In the genomic region with DNA sequence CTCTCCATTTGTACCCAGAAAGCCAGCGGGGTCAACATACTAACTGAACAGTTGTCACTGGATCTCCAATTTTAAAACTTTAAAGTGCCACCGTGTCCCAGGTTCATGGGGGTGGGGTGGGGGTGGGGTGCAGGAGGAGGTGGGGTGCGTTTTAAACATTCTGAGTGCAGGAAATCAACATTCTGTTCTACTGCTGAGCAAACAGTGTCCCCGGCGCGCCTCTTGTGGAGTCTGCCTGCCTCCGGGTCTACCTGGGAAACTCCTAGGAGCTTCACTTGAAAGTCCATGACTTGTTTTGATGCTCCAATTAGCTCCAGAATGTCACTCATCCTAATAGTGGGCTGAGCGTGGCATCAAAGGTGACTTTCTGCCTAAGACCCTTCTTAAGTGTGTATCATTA, we compare ENCODE assay signal across 24 mouse cellular contexts.
DNase-seq lines count a peak whose midpoint lies in the region; ATAC-seq and TF ChIP-seq lines count a peak whose summit lies in the region.
"Had no signal": no experiment of that assay in that cellular context is flagged by ENCODE, and none has a peak within 500 bp of the region (broad histone marks: within the 10 kb centered on the region; RNA-seq: fewer than 3 reads in every experiment).

No protein-coding gene starts in this region.

- no peak for ATAC-seq in lung, embryonic 14.5 days (ENCODE audit: insufficient read depth)
- ATAC-seq in lung, postnatal 0 days = peak; percentile 56
- ATAC-seq: CD4-positive, CD25-positive, alpha-beta regulatory T cell, adult 4 months; forebrain, embryonic 15.5 days had no signal

- peaks cover 2% of the 10 kb centered on the region; the same call in 1 of the 2 replicates for H3K4me1 ChIP-seq in lung, embryonic 14.5 days (ENCODE audit: insufficient read depth)
- no peaks in the 10 kb centered on the region for H3K4me1 ChIP-seq in lung, postnatal 0 days (ENCODE audit: insufficient read depth, low read depth, low read length)
- H3K4me1 ChIP-seq: embryonic facial prominence, embryonic 13.5 days; forebrain, embryonic 12.5 days; forebrain, embryonic 15.5 days; heart, embryonic 10.5 days; hindbrain, embryonic 12.5 days; hindbrain, embryonic 15.5 days had no signal

- H3K4me3 ChIP-seq in lung, embryonic 14.5 days (ENCODE audit: low read depth, low read length) = no peak overlapping the region
- no peak overlapping the region for H3K4me3 ChIP-seq in lung, postnatal 0 days (ENCODE audit: low read depth, low read length)
- H3K4me3 ChIP-seq: embryonic facial prominence, embryonic 10.5 days; embryonic facial prominence, embryonic 13.5 days; erythroblast, embryonic 14.5 days; forebrain, embryonic 12.5 days; forebrain, embryonic 15.5 days; heart, adult 2 months; heart, embryonic 10.5 days; hindbrain, embryonic 12.5 days; hindbrain, embryonic 15.5 days had no signal

- peak; percentile 13 for DNase-seq in lung, embryonic 14.5 days
- DNase-seq in lung, postnatal 10 days = no peak
- peak; percentile 37 for DNase-seq in lung, postnatal 0 days (ENCODE audit: low spot score)
- peak; percentile 70 for DNase-seq in lung, postnatal 36 days
- no peak for DNase-seq in kidney, adult 8-10 months
- no peak for DNase-seq in layer of hippocampus, postnatal 25 days (ENCODE audit: extremely low spot score in 1 of 2, low spot score in 1 of 2)
- DNase-seq: adrenal gland, adult 2 months; adrenal gland, postnatal 14 days; cerebellum, adult 11 months; cerebellum, adult 2 months; cerebellum, adult 9-11 months; cerebellum, postnatal 36 days; embryo, embryonic 11 days; gastrocnemius, postnatal 25 days; heart, adult 2 months had no signal

- no peak overlapping the region; the same call in 1 of the 2 replicates for H3K27ac ChIP-seq in lung, embryonic 14.5 days (ENCODE audit: low read depth)
- H3K27ac ChIP-seq in lung, postnatal 0 days (ENCODE audit: low read length) = peak overlapping the region; percentile 71
- H3K27ac ChIP-seq: embryonic facial prominence, embryonic 10.5 days; embryonic facial prominence, embryonic 13.5 days; forebrain, embryonic 12.5 days; forebrain, embryonic 15.5 days; heart, adult 2 months; heart, embryonic 10.5 days; hindbrain, embryonic 12.5 days; hindbrain, embryonic 15.5 days had no signal

- no peak for TF ChIP-seq CTCF in lung, embryonic 14.5 days (IDR thresholded peaks at IDR 0.05; ENCODE audit: low read depth)
- no peak for TF ChIP-seq CTCF in lung, postnatal 0 days (IDR thresholded peaks at IDR 0.05)

- no peak for TF ChIP-seq EP300 in lung, postnatal 0 days (IDR thresholded peaks at IDR 0.05)

- H3K36me3 ChIP-seq in lung, embryonic 14.5 days (ENCODE audit: insufficient read depth) = no peaks in the 10 kb centered on the region
- H3K36me3 ChIP-seq in lung, postnatal 0 days (ENCODE audit: insufficient read depth, low read length) = no peaks in the 10 kb centered on the region
- H3K36me3 ChIP-seq: embryonic facial prominence, embryonic 10.5 days; embryonic facial prominence, embryonic 13.5 days; forebrain, embryonic 12.5 days; heart, embryonic 10.5 days; hindbrain, embryonic 12.5 days had no signal

- no peak overlapping the region for H3K9ac ChIP-seq in lung, embryonic 14.5 days
- no peak overlapping the region for H3K9ac ChIP-seq in lung, postnatal 0 days (replicated peaks; ENCODE audit: low read depth)
- H3K9ac ChIP-seq: embryonic facial prominence, embryonic 13.5 days; forebrain, embryonic 12.5 days; forebrain, embryonic 15.5 days; hindbrain, embryonic 12.5 days; hindbrain, embryonic 15.5 days had no signal

- no peak overlapping the region for H3K4me2 ChIP-seq in lung, embryonic 14.5 days
- H3K4me2 ChIP-seq in lung, postnatal 0 days (replicated peaks; ENCODE audit: low read depth, low read length) = no peak overlapping the region
- H3K4me2 ChIP-seq: embryonic facial prominence, embryonic 13.5 days; forebrain, embryonic 12.5 days; forebrain, embryonic 15.5 days; hindbrain, embryonic 12.5 days; hindbrain, embryonic 15.5 days had no signal

- H3K9me3 ChIP-seq in lung, embryonic 14.5 days (ENCODE audit: low read depth, low read length) = no peaks in the 10 kb centered on the region
- H3K9me3 ChIP-seq in lung, postnatal 0 days (ENCODE audit: low read length) = no peaks in the 10 kb centered on the region
- H3K9me3 ChIP-seq: embryonic facial prominence, embryonic 10.5 days; embryonic facial prominence, embryonic 13.5 days; forebrain, embryonic 12.5 days; forebrain, embryonic 15.5 days; heart, embryonic 10.5 days; hindbrain, embryonic 12.5 days; hindbrain, embryonic 15.5 days had no signal

- H3K27me3 ChIP-seq in lung, embryonic 14.5 days (ENCODE audit: insufficient read depth, low read length) = no peaks in the 10 kb centered on the region
- H3K27me3 ChIP-seq in lung, postnatal 0 days (replicated peaks; ENCODE audit: insufficient read depth, low read length) = no peaks in the 10 kb centered on the region
- H3K27me3 ChIP-seq: embryonic facial prominence, embryonic 13.5 days; forebrain, embryonic 12.5 days; forebrain, embryonic 15.5 days; hindbrain, embryonic 12.5 days; hindbrain, embryonic 15.5 days had no signal

- WGBS in lung, embryonic 14.5 days = 49% methylated on average over 8 of the region's 8 CpGs
- 47% methylated on average over 8 of the region's 8 CpGs for WGBS in lung, postnatal 0 days

Comparison
In these comparisons a context has a peak if more than half of its experiments do, and no peak if none do; other contexts are left out.
1. DNase-seq: peak in lung, embryonic 14.5 days (single experiment), lung, postnatal 0 days (single experiment) and lung, postnatal 36 days (single experiment); none in lung, postnatal 10 days (single experiment), kidney, adult 8-10 months (0 of 2) and layer of hippocampus, postnatal 25 days (0 of 2).